Mouse (Mus musculus) cerebellum, adult 2 months (tissue): Measurements from ENCODE around the gene Tedc1.

Source experiments
- CTCF ChIP-seq: fragments of 200-500 bp; IDR thresholded peaks from 2 replicates; pipeline ENCODE4 v1.5.1; 2011; ENCODE audit warnings: low read depth, mild to moderate bottlenecking, control low read depth, low read length, moderate library complexity, borderline replicate concordance; ENCODE audit not compliant: insufficient read depth
- POLR2A ChIP-seq: fragments of 200-500 bp; IDR thresholded peaks from 2 replicates; pipeline ENCODE4 v1.6.1; 2011; ENCODE audit warnings: low read length, control low read depth, borderline replicate concordance; ENCODE audit not compliant: insufficient read depth

DNA sequence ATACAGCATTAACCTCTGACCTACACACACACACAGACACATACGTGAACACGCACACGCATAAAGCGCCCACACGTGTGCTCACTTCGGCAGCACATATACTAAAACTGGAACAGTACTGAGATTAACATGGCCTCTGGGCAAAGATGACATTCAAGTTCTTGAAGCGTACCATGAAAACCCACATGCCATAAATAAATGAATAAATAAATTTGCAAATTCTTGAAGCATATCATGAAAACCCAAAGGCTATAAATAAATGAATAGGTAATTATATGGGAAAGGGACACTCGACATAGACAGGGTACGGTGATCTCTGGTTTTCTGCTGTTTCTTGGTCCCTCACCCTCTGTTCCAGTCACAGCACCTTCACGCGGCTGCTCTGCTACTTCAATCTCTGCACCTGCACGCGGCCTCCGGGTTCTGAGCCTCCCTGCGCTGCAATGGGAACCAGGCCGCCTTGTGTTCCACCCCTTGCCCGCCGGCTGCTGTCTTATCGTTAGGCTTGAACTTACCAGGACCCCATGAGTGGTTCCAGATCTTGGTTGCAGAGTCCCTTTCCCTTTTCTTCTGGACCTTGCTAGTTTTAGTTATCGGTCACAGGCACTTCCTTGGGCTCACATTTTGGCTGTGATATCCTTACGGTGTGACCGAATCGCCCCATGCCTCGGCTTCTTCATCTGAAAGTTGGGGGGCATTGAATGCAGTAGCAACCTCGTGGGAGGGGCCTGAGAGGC, 58.0 kb downstream of the Tedc1 start:
- TF ChIP-seq CTCF (no peak), POLR2A (no peak)
